In genomic region chr6:83695731-83696130, GRCm38 (mm10) we compare ENCODE assay signal across 37 mouse cellular contexts. TPM values are rescaled to one million over a fixed set of nuclear protein-coding genes. Genes with fewer than 3 reads are reported as not detected.
DNase-seq lines count a peak whose midpoint lies in the region; ATAC-seq and TF ChIP-seq lines count a peak whose summit lies in the region.
"Had no signal": no experiment of that assay in that cellular context is flagged by ENCODE, and none has a peak within 500 bp of the region (broad histone marks: within the 10 kb centered on the region; RNA-seq: fewer than 3 reads in every experiment).

No protein-coding gene starts in this region.

- H3K27me3 ChIP-seq in hindbrain, postnatal 0 days (ENCODE audit: insufficient read depth, low read length), result peaks cover 93% of the 10 kb centered on the region
- peaks cover 100% of the 10 kb centered on the region for H3K27me3 ChIP-seq in hindbrain, embryonic 12.5 days
- H3K27me3 ChIP-seq in lung, postnatal 0 days (replicated peaks; ENCODE audit: insufficient read depth, low read length), result peaks cover 87% of the 10 kb centered on the region

- no peak overlapping the region for H3K27ac ChIP-seq in hindbrain, postnatal 0 days
- H3K27ac ChIP-seq in hindbrain, embryonic 12.5 days, result no peak overlapping the region
- H3K27ac ChIP-seq in lung, postnatal 0 days (ENCODE audit: low read length), result no peak overlapping the region
- H3K27ac ChIP-seq: embryonic facial prominence, embryonic 10.5 days; heart, adult 2 months; hindbrain, embryonic 15.5 days; liver, embryonic 14.5 days; neural tube, embryonic 13.5 days; stomach, embryonic 15.5 days had no signal

- no peaks in the 10 kb centered on the region for H3K36me3 ChIP-seq in hindbrain, postnatal 0 days (ENCODE audit: insufficient read depth, low read length)
- no peaks in the 10 kb centered on the region for H3K36me3 ChIP-seq in hindbrain, embryonic 12.5 days
- H3K36me3 ChIP-seq in lung, postnatal 0 days (ENCODE audit: insufficient read depth, low read length), result no peaks in the 10 kb centered on the region
- H3K36me3 ChIP-seq: embryonic facial prominence, embryonic 10.5 days; hindbrain, embryonic 15.5 days; neural tube, embryonic 13.5 days; stomach, embryonic 15.5 days had no signal

- 9% methylated on average over 3 of the region's 3 CpGs for WGBS in hindbrain, postnatal 0 days
- WGBS in hindbrain, embryonic 12.5 days, result 2% methylated on average over 3 of the region's 3 CpGs
- WGBS in lung, postnatal 0 days, result 3% methylated on average over 3 of the region's 3 CpGs

- H3K9ac ChIP-seq in hindbrain, postnatal 0 days (replicated peaks; ENCODE audit: low read length), result no peak overlapping the region
- no peak overlapping the region for H3K9ac ChIP-seq in hindbrain, embryonic 12.5 days
- H3K9ac ChIP-seq in lung, postnatal 0 days (replicated peaks; ENCODE audit: low read depth), result no peak overlapping the region
- H3K9ac ChIP-seq: hindbrain, embryonic 15.5 days; liver, embryonic 14.5 days; neural tube, embryonic 13.5 days; stomach, embryonic 15.5 days had no signal

- no peaks in the 10 kb centered on the region for H3K9me3 ChIP-seq in hindbrain, postnatal 0 days (ENCODE audit: low read length)
- no peaks in the 10 kb centered on the region for H3K9me3 ChIP-seq in hindbrain, embryonic 12.5 days (replicated peaks)
- H3K9me3 ChIP-seq in lung, postnatal 0 days (ENCODE audit: low read length), result no peaks in the 10 kb centered on the region
- H3K9me3 ChIP-seq: embryonic facial prominence, embryonic 10.5 days; hindbrain, embryonic 15.5 days; neural tube, embryonic 13.5 days; stomach, embryonic 15.5 days had no signal

- H3K4me1 ChIP-seq in hindbrain, postnatal 0 days (ENCODE audit: insufficient read depth, low read length), result no peaks in the 10 kb centered on the region
- no peaks in the 10 kb centered on the region for H3K4me1 ChIP-seq in hindbrain, embryonic 12.5 days
- no peaks in the 10 kb centered on the region for H3K4me1 ChIP-seq in lung, postnatal 0 days (ENCODE audit: insufficient read depth, low read depth, low read length)
- H3K4me1 ChIP-seq: hindbrain, embryonic 15.5 days; neural tube, embryonic 13.5 days had no signal

- H3K4me3 ChIP-seq in hindbrain, postnatal 0 days (ENCODE audit: low read length), result no peak overlapping the region
- H3K4me3 ChIP-seq in hindbrain, embryonic 12.5 days, result no peak overlapping the region
- no peak overlapping the region for H3K4me3 ChIP-seq in lung, postnatal 0 days (ENCODE audit: low read depth, low read length)
- H3K4me3 ChIP-seq: embryonic facial prominence, embryonic 10.5 days; heart, adult 2 months; hindbrain, embryonic 15.5 days; myocyte; neural tube, embryonic 13.5 days; stomach, embryonic 15.5 days had no signal

- TF ChIP-seq CTCF in hindbrain, postnatal 0 days (IDR thresholded peaks at IDR 0.05; ENCODE audit: low read depth), result peak; percentile 32
- TF ChIP-seq CTCF in lung, postnatal 0 days (IDR thresholded peaks at IDR 0.05), result peak; percentile 34

- no peak for ATAC-seq in hindbrain, postnatal 0 days
- no peak for ATAC-seq in hindbrain, embryonic 12.5 days (ENCODE audit: low FRiP score)
- no peak for ATAC-seq in lung, postnatal 0 days
- ATAC-seq in megakaryocyte, adult 5-6 weeks (ENCODE audit: poor library complexity, severe bottlenecking), result no peak
- ATAC-seq: forebrain, embryonic 16.5 days had no signal

- peak; percentile 35 for DNase-seq in hindbrain, postnatal 0 days (ENCODE audit: low spot score)
- DNase-seq in lung, postnatal 0 days (ENCODE audit: low spot score), result no peak
- no peak for DNase-seq in lung, postnatal 25 days (ENCODE audit: low spot score)
- DNase-seq in MN1 (ENCODE audit: low spot score), result peak; percentile 44
- DNase-seq in retina, postnatal 1 day, result peak; percentile 60
- DNase-seq in spleen, postnatal 4 days (ENCODE audit: low spot score in 2 of 2), result no peak
- DNase-seq: adrenal gland, postnatal 36 days; B cell, adult 2 months; cerebellum, adult 11 months; gastrocnemius, postnatal 25 days; heart, adult 2 months; heart, postnatal 36 days; kidney, adult 8-10 months; kidney, postnatal 25 days; layer of hippocampus, postnatal 36 days; midbrain, embryonic 14.5 days; right cerebral cortex, adult 18-20 months; right cerebral cortex, postnatal 4 days; thymus, adult 2 months; thymus, postnatal 4 days had no signal

- TF ChIP-seq EP300 in lung, postnatal 0 days (IDR thresholded peaks at IDR 0.05), result no peak

- H3K4me2 ChIP-seq in hindbrain, postnatal 0 days (ENCODE audit: low read depth, low read length), result no peak overlapping the region
- no peak overlapping the region for H3K4me2 ChIP-seq in hindbrain, embryonic 12.5 days (replicated peaks)
- no peak overlapping the region for H3K4me2 ChIP-seq in lung, postnatal 0 days (replicated peaks; ENCODE audit: low read depth, low read length)
- H3K4me2 ChIP-seq: hindbrain, embryonic 15.5 days; neural tube, embryonic 13.5 days; stomach, embryonic 15.5 days had no signal

RNA-seq across cellular contexts. Expression of gene Vax2, which starts 15.3 kb away (rescaled TPM):
- not detected in 2 replicates for total RNA-seq in hindbrain, postnatal 0 days (2014; rRNA removed)
- not detected in 2 replicates for polyA plus RNA-seq in hindbrain, postnatal 0 days (2015; fragmentation: Nextera tagmentation; extraction: Ambion mirVana)
- polyA plus RNA-seq in hindbrain, embryonic 12.5 days (2016; fragmentation: Nextera tagmentation; extraction: Ambion mirVana), result not detected in 2 replicates
- polyA plus RNA-seq in lung, postnatal 0 days (2015; fragmentation: Nextera tagmentation; extraction: Ambion mirVana), result not detected in 2 replicates
- not detected in 2 replicates for total RNA-seq in megakaryocyte, adult 5-6 weeks (2015)
- total RNA-seq in megakaryocyte, adult 5-6 weeks (2017), result not detected in 2 replicates
- total RNA-seq: adrenal gland, adult 18-20 months; adrenal gland, postnatal 36 days; gastrocnemius, postnatal 25 days; heart, adult 2 months; heart, postnatal 36 days; layer of hippocampus, adult 8-10 months; layer of hippocampus, postnatal 36 days; left cerebral cortex, postnatal 25 days; megakaryocyte progenitor cell, adult 5-6 weeks had no signal
- polyA plus RNA-seq: cortical plate, adult 2 months; forebrain, embryonic 16.5 days; heart, adult 2 months; heart, embryonic 14.5 days; hindbrain, embryonic 15.5 days; liver, embryonic 14.5 days; lung, embryonic 16.5 days; stomach, embryonic 15.5 days had no signal

RNA-seq across cellular contexts. Expression of gene Cd207, which starts 18.1 kb away (rescaled TPM):
- not detected in 2 replicates for total RNA-seq in hindbrain, postnatal 0 days (2014; rRNA removed)
- not detected in 2 replicates for polyA plus RNA-seq in hindbrain, postnatal 0 days (2015; fragmentation: Nextera tagmentation; extraction: Ambion mirVana)
- not detected in 2 replicates for polyA plus RNA-seq in hindbrain, embryonic 12.5 days (2016; fragmentation: Nextera tagmentation; extraction: Ambion mirVana)
- not detected in 2 replicates for polyA plus RNA-seq in lung, postnatal 0 days (2015; fragmentation: Nextera tagmentation; extraction: Ambion mirVana)
- total RNA-seq in megakaryocyte, adult 5-6 weeks (2015), result not detected in 2 replicates
- not detected in 2 replicates for total RNA-seq in megakaryocyte, adult 5-6 weeks (2017)
- total RNA-seq: gastrocnemius, postnatal 25 days; layer of hippocampus, adult 8-10 months; layer of hippocampus, postnatal 36 days; left cerebral cortex, postnatal 25 days; megakaryocyte progenitor cell, adult 5-6 weeks had no signal
- polyA plus RNA-seq: cortical plate, adult 2 months; embryonic facial prominence, embryonic 10.5 days; forebrain, embryonic 16.5 days; hindbrain, embryonic 15.5 days; limb, embryonic 14.5 days; lung, embryonic 16.5 days; midbrain, embryonic 14.5 days; myocyte; neural tube, embryonic 13.5 days had no signal

RNA-seq across cellular contexts. Expression of gene Clec4f, which starts 39.7 kb away (rescaled TPM):
- 0.05 and 0.11 TPM in 2 replicates for total RNA-seq in hindbrain, postnatal 0 days (2014; rRNA removed)
- 0.09 TPM in 1 of 2 replicates, not detected in the other for polyA plus RNA-seq in hindbrain, postnatal 0 days (2015; fragmentation: Nextera tagmentation; extraction: Ambion mirVana)
- not detected in 2 replicates for polyA plus RNA-seq in hindbrain, embryonic 12.5 days (2016; fragmentation: Nextera tagmentation; extraction: Ambion mirVana)
- polyA plus RNA-seq in lung, postnatal 0 days (2015; fragmentation: Nextera tagmentation; extraction: Ambion mirVana), result not detected in 2 replicates
- total RNA-seq in megakaryocyte, adult 5-6 weeks (2015), result not detected in 2 replicates
- not detected in 2 replicates for total RNA-seq in megakaryocyte, adult 5-6 weeks (2017)
- total RNA-seq: adrenal gland, adult 18-20 months; adrenal gland, postnatal 36 days; gastrocnemius, postnatal 25 days; heart, postnatal 36 days; layer of hippocampus, adult 8-10 months; layer of hippocampus, postnatal 36 days; left cerebral cortex, postnatal 25 days; megakaryocyte progenitor cell, adult 5-6 weeks had no signal
- polyA plus RNA-seq: cortical plate, adult 2 months; embryonic facial prominence, embryonic 10.5 days; forebrain, embryonic 16.5 days; heart, adult 2 months; hindbrain, embryonic 15.5 days; limb, embryonic 14.5 days; myocyte; neural tube, embryonic 13.5 days had no signal

RNA-seq across cellular contexts. Expression of gene Atp6v1b1, which starts 47.1 kb away (rescaled TPM):
- total RNA-seq in hindbrain, postnatal 0 days (2014; rRNA removed), result not detected in 2 replicates
- not detected in 2 replicates for polyA plus RNA-seq in hindbrain, postnatal 0 days (2015; fragmentation: Nextera tagmentation; extraction: Ambion mirVana)
- polyA plus RNA-seq in hindbrain, embryonic 12.5 days (2016; fragmentation: Nextera tagmentation; extraction: Ambion mirVana), result 0.23 TPM in 1 of 2 replicates, not detected in the other
- 0.56 and 0.64 TPM in 2 replicates for polyA plus RNA-seq in lung, postnatal 0 days (2015; fragmentation: Nextera tagmentation; extraction: Ambion mirVana)
- total RNA-seq in megakaryocyte, adult 5-6 weeks (2015), result not detected in 2 replicates
- not detected in 2 replicates for total RNA-seq in megakaryocyte, adult 5-6 weeks (2017)
- total RNA-seq: adrenal gland, adult 18-20 months; adrenal gland, postnatal 36 days; gastrocnemius, postnatal 25 days; heart, adult 2 months; heart, postnatal 36 days; left cerebral cortex, postnatal 25 days; megakaryocyte progenitor cell, adult 5-6 weeks had no signal
- polyA plus RNA-seq: cortical plate, adult 2 months; embryonic facial prominence, embryonic 10.5 days; heart, embryonic 14.5 days; hindbrain, embryonic 15.5 days; midbrain, embryonic 14.5 days; myocyte; neural tube, embryonic 13.5 days had no signal

Comparison
In these comparisons a context has a peak if more than half of its experiments do, and no peak if none do; other contexts are left out.
1. DNase-seq: peak in hindbrain, postnatal 0 days (single experiment), MN1 (single experiment) and retina, postnatal 1 day (single experiment); none in lung, postnatal 0 days (single experiment), lung, postnatal 25 days (single experiment) and spleen, postnatal 4 days (0 of 2).